Mouse (Mus musculus): Measurements from ENCODE around the gene Sfxn3. TPM values are rescaled to one million over a fixed set of nuclear protein-coding genes. Genes with fewer than 3 reads are reported as not detected.
A peak's percentile ranks its signal among the peaks of the same experiment; 100 is the strongest.

Sfxn3 gene
- total and polyA plus RNA-seq, 3 experiments, result 6.7 to 26.1 (median 7.4) TPM

GRCm38 (mm10) chr19:45040214-45040613 lies 7.1 kb upstream of the Sfxn3 start:
- peaks cover 66% of the 10 kb centered on the region for H3K27me3 ChIP-seq (ENCODE audit: insufficient read depth, low read length)
- TF ChIP-seq CTCF (IDR thresholded peaks at IDR 0.05; ENCODE audit: low read depth, low read length) (no peak), POLR2AphosphoS5 (IDR thresholded peaks at IDR 0.05; ENCODE audit: insufficient replicate concordance, low read depth, low read length) (no peak), GATA2 (IDR thresholded peaks at IDR 0.05; ENCODE audit: borderline replicate concordance, low read depth, low read length) (no peak), TAL1 (conservative IDR thresholded peaks at IDR 0.05; ENCODE audit: low read depth, low read length) (no peak), GATA1 (IDR thresholded peaks at IDR 0.05; ENCODE audit: borderline replicate concordance, low read length) (no peak)

DNA sequence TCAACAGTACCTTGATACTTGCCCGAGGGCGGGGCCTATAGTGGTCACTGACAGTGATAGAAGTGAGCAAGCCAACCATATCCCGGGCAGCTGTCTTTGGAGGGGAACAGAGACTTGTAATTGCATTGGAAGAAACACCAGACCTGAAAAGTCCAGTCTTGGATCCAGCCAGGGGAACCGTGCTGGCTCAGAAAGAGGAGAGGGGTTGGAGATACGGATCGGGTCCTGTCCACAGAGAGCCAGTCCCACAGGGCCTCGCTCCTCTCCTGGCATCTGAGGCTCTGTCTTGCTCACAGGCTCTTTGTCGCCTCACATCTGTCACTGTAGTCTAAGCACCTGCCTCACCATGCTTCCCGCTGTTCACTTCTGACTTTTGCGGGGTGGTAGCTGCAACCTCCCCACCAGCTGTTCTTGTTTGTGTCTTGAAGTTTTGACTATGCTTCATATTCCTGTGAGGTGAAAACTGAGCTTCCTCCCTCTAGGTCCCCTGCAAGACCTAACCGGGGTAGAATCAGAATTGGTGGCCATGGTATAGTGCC lies 2.8 kb upstream of the Sfxn3 start:
- DNase-seq (ENCODE audit: low spot score) (no peak), ATAC-seq (ENCODE audit: extremely low read depth, insufficient number of reproducible peaks, low FRiP score, poor library complexity, severe bottlenecking) (no peak)
- H3K4me3 ChIP-seq (ENCODE audit: low read depth, low read length), result no peak overlapping the region
- H3K27me3 ChIP-seq (ENCODE audit: insufficient read depth, low read length), result peaks cover 58% of the 10 kb centered on the region
- peaks cover 7% of the 10 kb centered on the region for H3K36me3 ChIP-seq (replicated peaks)
- no peaks in the 10 kb centered on the region for H3K9me3 ChIP-seq (replicated peaks)
- peaks cover 29% of the 10 kb centered on the region for H3K4me1 ChIP-seq (ENCODE audit: insufficient read depth, low read depth, low read length)
- no peak for TF ChIP-seq POLR2AphosphoS5 (IDR thresholded peaks at IDR 0.05; ENCODE audit: insufficient replicate concordance, low read depth, low read length)
- TF ChIP-seq CTCF (IDR thresholded peaks at IDR 0.05; ENCODE audit: low read depth, low read length), result no peak
- TF ChIP-seq TAL1 (conservative IDR thresholded peaks at IDR 0.05; ENCODE audit: low read depth, low read length), result no peak
- TF ChIP-seq GATA2 (IDR thresholded peaks at IDR 0.05; ENCODE audit: borderline replicate concordance, low read depth, low read length), result no peak

More at GRCm38 (mm10) chr19:45040214-45040613, 7.1 kb upstream of the Sfxn3 start:
- Histone ChIP-seq H3K9me3 (replicated peaks) (no peaks in the 10 kb centered on the region), H3K4me3 (ENCODE audit: low read depth, low read length) (no peak overlapping the region), H3K4me1 (ENCODE audit: insufficient read depth, low read depth, low read length) (peaks cover 14% of the 10 kb centered on the region), H3K36me3 (replicated peaks) (no peaks in the 10 kb centered on the region)
- no peak for ATAC-seq (ENCODE audit: extremely low read depth, insufficient number of reproducible peaks, low FRiP score, poor library complexity, severe bottlenecking)
- no peak for DNase-seq (ENCODE audit: low spot score)

DNA sequence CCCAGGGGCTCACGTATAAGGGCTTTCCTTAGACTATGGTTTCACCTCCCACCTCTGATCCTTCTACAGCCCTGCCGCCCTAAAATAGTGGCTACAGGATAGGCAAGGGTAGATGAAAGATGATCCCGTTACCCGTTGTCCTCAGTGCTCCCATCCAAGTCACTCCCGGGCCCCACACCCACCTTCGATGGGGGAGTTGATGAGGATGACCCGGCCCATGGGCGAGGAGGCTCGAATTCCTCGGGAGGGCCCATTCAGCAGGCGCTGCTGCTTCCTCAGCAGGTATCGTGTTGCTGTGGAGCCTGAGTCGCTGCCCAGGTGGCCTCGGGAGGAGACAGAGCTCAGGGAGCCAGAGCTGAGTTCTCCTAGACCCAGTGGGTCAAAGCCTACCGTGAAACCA lies 2.1 kb upstream of the Sfxn3 start:
- H3K4me1 ChIP-seq (ENCODE audit: insufficient read depth, low read depth, low read length), result peaks cover 33% of the 10 kb centered on the region
- H3K27me3 ChIP-seq (ENCODE audit: insufficient read depth, low read length), result peaks cover 50% of the 10 kb centered on the region
- TF ChIP-seq POLR2AphosphoS5 (IDR thresholded peaks at IDR 0.05; ENCODE audit: insufficient replicate concordance, low read depth, low read length) (no peak), GATA2 (IDR thresholded peaks at IDR 0.05; ENCODE audit: borderline replicate concordance, low read depth, low read length) (no peak), GATA1 (IDR thresholded peaks at IDR 0.05; ENCODE audit: borderline replicate concordance, low read length) (no peak), TAL1 (conservative IDR thresholded peaks at IDR 0.05; ENCODE audit: low read depth, low read length) (no peak), CTCF (IDR thresholded peaks at IDR 0.05; ENCODE audit: low read depth, low read length) (no peak)
- ATAC-seq (ENCODE audit: extremely low read depth, insufficient number of reproducible peaks, low FRiP score, poor library complexity, severe bottlenecking) (no peak), DNase-seq (ENCODE audit: low spot score) (no peak)
- H3K4me3 ChIP-seq (ENCODE audit: low read depth, low read length), result no peak overlapping the region
- peaks cover 15% of the 10 kb centered on the region for H3K36me3 ChIP-seq (replicated peaks)
- H3K9me3 ChIP-seq (replicated peaks), result no peaks in the 10 kb centered on the region

- Histone ChIP-seq H3K4me3 (ENCODE audit: low read depth, low read length) (no peak within 1 kb of the TSS), H3K4me1 (ENCODE audit: insufficient read depth, low read depth, low read length) (peaks cover 33% of the 10 kb centered on the region), H3K36me3 (replicated peaks) (peaks cover 19% of the 10 kb centered on the region), H3K9me3 (replicated peaks) (no peaks in the 10 kb centered on the region), H3K27me3 (ENCODE audit: insufficient read depth, low read length) (peaks cover 46% of the 10 kb centered on the region)
- no peak for TF ChIP-seq TAL1 (conservative IDR thresholded peaks at IDR 0.05; ENCODE audit: low read depth, low read length)
- TF ChIP-seq POLR2AphosphoS5 (IDR thresholded peaks at IDR 0.05; ENCODE audit: insufficient replicate concordance, low read depth, low read length), result no peak
- no peak for DNase-seq (ENCODE audit: low spot score)
- no peak for ATAC-seq (ENCODE audit: extremely low read depth, insufficient number of reproducible peaks, low FRiP score, poor library complexity, severe bottlenecking)
Measured at GRCm38 (mm10) chr19:45045651-45046050, 1.7 kb upstream of the Sfxn3 start, which contains the start of gene Pdzd7. Gene Pdzd7, minus strand, starts transcription at chr19:45045717.

DNA sequence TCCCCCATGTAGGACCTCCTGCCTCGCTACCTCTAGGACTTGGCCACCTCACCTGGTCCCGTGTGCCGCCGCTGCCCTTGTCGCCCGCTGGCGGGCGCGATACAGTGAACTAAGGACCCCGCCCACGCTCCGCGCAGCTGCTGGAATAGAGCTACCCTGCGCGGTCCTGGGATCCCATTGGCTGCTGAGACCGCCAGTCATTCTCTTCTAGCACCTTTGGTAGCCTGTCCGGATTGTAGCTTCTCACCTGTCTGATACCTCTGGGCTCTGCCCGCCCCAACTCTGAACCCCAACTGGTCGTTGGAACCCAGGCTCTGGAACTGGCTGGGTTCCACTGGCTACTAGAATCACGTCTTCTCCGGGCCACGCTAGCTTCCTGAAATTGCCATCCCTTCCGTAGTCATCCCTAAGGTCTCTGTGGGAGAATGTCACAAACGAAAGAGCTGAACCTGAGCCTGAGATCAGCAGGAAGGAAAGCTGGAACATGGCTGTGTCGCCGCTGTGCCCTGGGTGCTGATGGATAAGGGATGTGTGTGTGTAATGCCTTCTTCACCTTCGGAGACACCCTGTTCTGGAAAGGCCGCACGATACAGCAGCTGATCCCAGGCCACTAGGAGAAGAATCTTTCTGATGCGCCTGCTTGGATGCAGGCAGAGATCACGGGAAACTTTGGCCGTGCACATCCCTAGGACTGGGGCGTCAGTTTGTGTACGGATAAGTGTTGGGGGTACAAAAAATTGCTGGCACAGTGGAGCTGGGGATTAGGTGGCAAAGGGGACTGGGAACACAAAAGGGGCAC lies 581 bp upstream of the Sfxn3 start:
- ATAC-seq (ENCODE audit: extremely low read depth, insufficient number of reproducible peaks, low FRiP score, poor library complexity, severe bottlenecking) (no peak), DNase-seq (ENCODE audit: low spot score) (no peak)
- TF ChIP-seq GATA2 (IDR thresholded peaks at IDR 0.05; ENCODE audit: borderline replicate concordance, low read depth, low read length) (no peak), TAL1 (conservative IDR thresholded peaks at IDR 0.05; ENCODE audit: low read depth, low read length) (no peak), POLR2AphosphoS5 (IDR thresholded peaks at IDR 0.05; ENCODE audit: insufficient replicate concordance, low read depth, low read length) (no peak), GATA1 (IDR thresholded peaks at IDR 0.05; ENCODE audit: borderline replicate concordance, low read length) (no peak), CTCF (IDR thresholded peaks at IDR 0.05; ENCODE audit: low read depth, low read length) (no peak)
- peak overlapping the region; percentile 73; the same call in 1 of the 2 replicates for H3K4me3 ChIP-seq (ENCODE audit: low read depth, low read length)
- H3K4me1 ChIP-seq (ENCODE audit: insufficient read depth, low read depth, low read length), result peaks cover 33% of the 10 kb centered on the region
- no peaks in the 10 kb centered on the region for H3K9me3 ChIP-seq (replicated peaks)
- H3K27me3 ChIP-seq (ENCODE audit: insufficient read depth, low read length), result peaks cover 37% of the 10 kb centered on the region
- H3K36me3 ChIP-seq (replicated peaks), result peaks cover 28% of the 10 kb centered on the region

GRCm38 (mm10) chr19:45047935-45048643 lies 786 bp downstream of the Sfxn3 start:
- Histone ChIP-seq H3K9me3 (replicated peaks) (no peaks in the 10 kb centered on the region), H3K36me3 (replicated peaks) (peaks cover 42% of the 10 kb centered on the region), H3K27me3 (ENCODE audit: insufficient read depth, low read length) (peaks cover 33% of the 10 kb centered on the region), H3K4me1 (ENCODE audit: insufficient read depth, low read depth, low read length) (peaks cover 33% of the 10 kb centered on the region), H3K4me3 (ENCODE audit: low read depth, low read length) (peak overlapping the region; percentile 73)
- DNase-seq (ENCODE audit: low spot score), result peak; percentile 54
- ATAC-seq (ENCODE audit: extremely low read depth, insufficient number of reproducible peaks, low FRiP score, poor library complexity, severe bottlenecking), result peak; percentile 55
- TF ChIP-seq POLR2AphosphoS5 (IDR thresholded peaks at IDR 0.05; ENCODE audit: insufficient replicate concordance, low read depth, low read length), result no peak
- TF ChIP-seq TAL1 (conservative IDR thresholded peaks at IDR 0.05; ENCODE audit: low read depth, low read length), result 0 out of 2 replicates have a peak, but pooled peaks have one; percentile 30

Data from G1E (cell line).